Mouse (Mus musculus) Patski (cell line): ENCODE measurements around the gene Pigk. TPM values are rescaled to one million over a fixed set of nuclear protein-coding genes. Genes with fewer than 3 reads are reported as not detected.
A peak's percentile ranks its signal among the peaks of the same experiment; 100 is the strongest.

Experiments used
- ATAC-seq: fragments of 100-300 bp; one replicate; pipeline ENCODE4 v1.8.0; 2021
- CTCF ChIA-PET: fragments of 350-600 bp; sonication (Branson Sonifier 250); formaldehyde crosslinking; loops from one replicate; lab custom pipeline; 2022; ENCODE audit warnings: inconsistent platforms; lab: Charles Lee
- POLR2A ChIA-PET: fragments of 350-600 bp; sonication (Branson Sonifier 250); formaldehyde crosslinking; loops from one replicate; lab custom pipeline; 2022; ENCODE audit warnings: antibody characterized with exemption, inconsistent platforms; lab: Charles Lee
- DNase-seq: peaks from one replicate; pipeline ENCODE4 v3.0.0-alpha.2; 2011; ENCODE audit warnings: low read depth, low spot score
- H3K27me3 ChIP-seq: fragments of 371-371 bp; one replicate; pipeline ENCODE4 v1.5.1; 2021
- CTCF ChIP-seq: fragments of 100-300 bp; IDR thresholded peaks from one replicate; pipeline ENCODE4 v1.5.1; 2021
- in situ Hi-C: fragments of 300-500 bp; cut with MboI; formaldehyde crosslinking; loops from 3 replicates; pipeline ENCODE4 v1.11.1; 2018; ENCODE audit warnings: low pct_unique_long_range_greater_than_20kb, mixed read lengths
- polyA plus RNA-seq: library from polyadenylated mRNA; unstranded; gene quantifications from one replicate; pipeline ENCODE4 v1.2.3, GENCODE M21; 2021

The Pigk gene
- polyA plus RNA-seq, 1 experiment from 2014 or later: 103 TPM

- no peak for ATAC-seq
- no peak for TF ChIP-seq CTCF
- CTCF ChIA-PET: interaction anchor here (1.6 to 2.9 kb wide), 3 partner anchors 11 to 323 kb away, joined by 3 to 25 read pairs (median 4); no protein-coding TSS in a partner anchor
- DNase-seq: no peak
- H3K27me3 ChIP-seq: no peaks in the 10 kb centered on the region
- POLR2A ChIA-PET: no interaction called here
- in situ Hi-C loops: no loop called here
These were observed 7.4 kb downstream of the Pigk start for GRCm38 (mm10) chr3:152721301-152721700.

GRCm38 (mm10) chr3:152722836-152723235 is 8.9 kb downstream of the Pigk start:
- ATAC-seq: peak; percentile 91
- in situ Hi-C loops: no loop called here
- DNase-seq: no peak
- ChIA-PET POLR2A (interaction anchor here (0.6 to 1.2 kb wide), 6 partner anchors 10 to 467 kb away, joined by 3 to 5 read pairs (median 3); partner anchors contain the start of gene Zzz3), CTCF (interaction anchor here (0.7 to 2.9 kb wide), 21 partner anchors 9 to 414 kb away, joined by 3 to 25 read pairs (median 3); partner anchors contain the start of gene Zzz3)
- no peak for TF ChIP-seq CTCF
- H3K27me3 ChIP-seq: no peaks in the 10 kb centered on the region

DNA sequence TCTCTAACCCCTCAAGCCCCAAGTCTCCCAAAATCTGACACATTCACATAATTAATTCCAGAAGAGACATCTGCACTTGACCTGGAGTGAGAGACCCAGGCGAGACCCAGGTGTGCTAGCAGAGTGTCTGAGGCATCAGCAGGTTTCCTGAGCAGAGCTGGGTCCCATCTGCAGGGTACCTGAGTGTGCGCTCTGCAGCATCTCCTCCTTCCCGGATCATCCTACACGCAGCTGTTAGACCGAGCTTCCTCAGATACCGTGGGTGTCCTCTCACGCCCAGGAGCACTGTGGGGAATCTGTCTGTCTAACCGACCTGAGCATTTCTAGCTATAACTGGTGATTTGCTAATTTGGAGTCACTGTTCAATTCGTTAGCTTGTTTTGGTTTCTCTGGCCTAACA is 10.5 kb downstream of the Pigk start:
- no peaks in the 10 kb centered on the region for H3K27me3 ChIP-seq
- no peak for DNase-seq
- TF ChIP-seq CTCF: no peak
- POLR2A ChIA-PET: interaction anchor here (0.5 kb wide), 1 partner anchor 24 kb away, joined by 4 read pairs; no protein-coding TSS in a partner anchor
- ATAC-seq: no peak
- in situ Hi-C loops: no loop called here
- CTCF ChIA-PET: no interaction called here

DNA sequence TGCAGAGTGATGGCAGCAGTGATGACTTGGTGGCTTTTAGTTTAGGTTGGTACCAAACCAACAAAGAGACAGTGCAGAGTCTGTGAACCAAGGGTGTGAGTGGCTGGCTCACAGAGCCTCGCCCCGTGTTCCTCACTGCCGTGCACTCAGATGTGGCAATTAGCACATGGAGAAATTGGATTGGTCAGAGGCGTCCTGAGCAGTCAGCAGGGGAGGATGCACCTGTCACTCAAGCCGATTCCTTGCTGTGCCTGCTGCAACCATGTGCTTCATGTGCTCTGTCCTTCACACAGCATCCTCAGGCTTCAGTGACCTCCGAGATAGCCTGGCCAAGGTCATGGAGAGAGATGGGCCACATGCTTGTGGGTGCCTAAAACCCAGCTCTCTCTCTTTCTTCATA is 14.3 kb downstream of the Pigk start:
- no peak for DNase-seq
- no peak for ATAC-seq
- ChIA-PET POLR2A (no interaction called here), CTCF (interaction anchor here (1.0 to 2.2 kb wide), 5 partner anchors 8 to 333 kb away, joined by 3 to 5 read pairs (median 4); partner anchors contain the start of gene Zzz3)
- no peaks in the 10 kb centered on the region for H3K27me3 ChIP-seq
- no peak for TF ChIP-seq CTCF
- in situ Hi-C loops: no loop called here

- no peak for ATAC-seq
- ChIA-PET CTCF (interaction anchor here (0.6 to 3.7 kb wide), 4 partner anchors 10 to 344 kb away, joined by 3 to 16 read pairs (median 4); no protein-coding TSS in a partner anchor), POLR2A (no interaction called here)
- no peak for DNase-seq
- in situ Hi-C loops: no loop called here
- H3K27me3 ChIP-seq: no peaks in the 10 kb centered on the region
- no peak for TF ChIP-seq CTCF
These were observed 19.1 kb downstream of the Pigk start for GRCm38 (mm10) chr3:152733011-152733410.

GRCm38 (mm10) chr3:152733513-152733912 is 19.6 kb downstream of the Pigk start:
- ATAC-seq: no peak
- POLR2A ChIA-PET: no interaction called here
- DNase-seq: no peak
- in situ Hi-C loops: no loop called here
- CTCF ChIA-PET: interaction anchor here (0.6 to 3.7 kb wide), 6 partner anchors 9 to 355 kb away, joined by 3 to 16 read pairs (median 4); no protein-coding TSS in a partner anchor
- TF ChIP-seq CTCF: no peak
- H3K27me3 ChIP-seq: no peaks in the 10 kb centered on the region

GRCm38 (mm10) chr3:152734100-152734499 is 20.2 kb downstream of the Pigk start:
- ChIA-PET CTCF (interaction anchor here (0.8 to 3.7 kb wide), 7 partner anchors 11 to 355 kb away, joined by 3 to 16 read pairs (median 3); no protein-coding TSS in a partner anchor), POLR2A (no interaction called here)
- TF ChIP-seq CTCF: no peak
- DNase-seq (no peak), ATAC-seq (no peak)
- no peaks in the 10 kb centered on the region for H3K27me3 ChIP-seq
- in situ Hi-C loops: no loop called here

DNA sequence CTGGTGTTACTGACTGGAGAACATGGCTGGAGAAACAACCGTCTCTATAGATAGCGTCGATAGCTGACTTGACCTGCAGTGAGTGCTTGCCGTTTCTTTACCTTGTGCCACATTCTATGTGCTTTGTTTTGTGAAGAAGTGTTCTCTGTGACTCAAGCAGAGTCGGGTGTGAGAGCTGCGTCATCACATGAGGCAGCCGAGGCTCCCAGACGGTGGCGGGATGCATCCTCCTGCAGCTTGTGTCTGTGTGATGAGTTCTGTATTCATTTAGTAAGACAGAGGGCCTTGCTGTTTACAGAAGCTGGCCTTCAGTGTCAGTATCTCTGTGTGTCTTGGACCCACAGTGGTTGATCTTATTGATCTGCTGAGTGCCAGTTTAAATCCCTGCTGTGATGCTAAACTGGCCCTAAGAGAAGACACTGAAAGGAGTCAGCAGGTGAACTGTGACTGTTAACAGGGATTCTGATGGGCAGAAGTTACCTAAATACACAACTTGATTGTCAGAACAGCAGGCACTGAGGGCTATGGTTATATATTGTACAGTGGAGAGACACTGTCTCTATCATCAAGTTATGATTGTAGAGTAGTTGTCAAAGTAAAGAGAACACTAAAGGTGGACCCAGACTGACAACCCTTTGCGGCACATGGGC is 21.8 kb downstream of the Pigk start:
- CTCF ChIA-PET: interaction anchor here (1.0 to 3.7 kb wide), 8 partner anchors 8 to 357 kb away, joined by 3 to 16 read pairs (median 4); no protein-coding TSS in a partner anchor
- DNase-seq (no peak), ATAC-seq (no peak)
- in situ Hi-C loops: loop anchor here (5.0 kb wide), 1 partner anchor 473 kb away; no protein-coding TSS in a partner anchor
- POLR2A ChIA-PET: no interaction called here
- TF ChIP-seq CTCF: no peak
- H3K27me3 ChIP-seq: no peaks in the 10 kb centered on the region

GRCm38 (mm10) chr3:152744301-152744700 is 30.4 kb downstream of the Pigk start:
- ATAC-seq (no peak), DNase-seq (no peak)
- H3K27me3 ChIP-seq: no peaks in the 10 kb centered on the region
- TF ChIP-seq CTCF: no peak
- ChIA-PET CTCF (interaction anchor here (1.3 to 2.1 kb wide), 5 partner anchors 9 to 385 kb away, joined by 3 to 13 read pairs (median 5); no protein-coding TSS in a partner anchor), POLR2A (no interaction called here)
- in situ Hi-C loops: loop anchor here (10.0 kb wide), 1 partner anchor 630 kb away; no protein-coding TSS in a partner anchor

- no peak for DNase-seq
- ChIA-PET POLR2A (no interaction called here), CTCF (interaction anchor here (1.1 to 2.7 kb wide), 5 partner anchors 11 to 350 kb away, joined by 3 to 10 read pairs (median 5); partner anchors contain the start of gene Zzz3)
- H3K27me3 ChIP-seq: no peaks in the 10 kb centered on the region
- ATAC-seq: no peak
- TF ChIP-seq CTCF: no peak
- in situ Hi-C loops: loop anchor here (5.0 to 10.0 kb wide), 3 partner anchors 273 to 631 kb away; no protein-coding TSS in a partner anchor
These were observed 31.7 kb downstream of the Pigk start for GRCm38 (mm10) chr3:152745611-152746010.
